Mouse (Mus musculus): Measurements from ENCODE around the gene Fam178b.
"Not testable (repeated sequence)": the region's sequence is repeated elsewhere in the genome, so short reads cannot be mapped to it uniquely, and the experiment has no call there.

Gene Fam178b

DNA sequence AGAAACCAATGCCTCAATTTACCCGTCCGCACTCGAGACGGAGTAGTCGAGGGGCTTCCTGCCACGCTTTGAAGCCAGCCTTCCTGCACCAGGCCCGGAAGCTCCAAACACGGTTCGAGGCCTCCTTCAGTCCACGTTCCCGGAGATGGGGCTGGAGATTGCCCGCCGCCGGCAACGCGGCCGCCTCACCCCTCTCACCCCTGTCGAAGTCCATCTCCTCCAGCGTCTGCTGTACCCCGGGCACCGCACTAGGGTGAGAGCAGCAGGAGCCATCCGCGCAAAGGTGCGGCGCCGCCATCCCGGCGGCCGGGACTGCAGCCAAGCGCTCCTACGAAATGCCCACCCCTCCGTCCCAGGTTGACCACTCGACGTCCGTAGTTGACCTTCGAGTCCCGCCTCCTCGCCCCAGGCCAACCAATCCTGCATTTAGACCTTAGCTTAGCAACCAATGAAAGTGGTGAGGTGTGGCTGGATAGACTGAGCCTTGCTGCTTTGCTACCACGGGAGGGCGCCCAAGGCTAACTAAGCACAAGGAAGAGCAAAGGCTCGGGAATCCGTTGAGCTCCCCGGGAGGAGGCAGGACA, 136.0 kb downstream of the Fam178b start, which contains the start of gene Ankrd39:
TSS of gene Ankrd39 (minus strand) at position 558 of the 584 bp plus-strand sequence.
- DNase-seq (ENCODE audit: low read depth, low spot score) = peak; percentile 99

DNA sequence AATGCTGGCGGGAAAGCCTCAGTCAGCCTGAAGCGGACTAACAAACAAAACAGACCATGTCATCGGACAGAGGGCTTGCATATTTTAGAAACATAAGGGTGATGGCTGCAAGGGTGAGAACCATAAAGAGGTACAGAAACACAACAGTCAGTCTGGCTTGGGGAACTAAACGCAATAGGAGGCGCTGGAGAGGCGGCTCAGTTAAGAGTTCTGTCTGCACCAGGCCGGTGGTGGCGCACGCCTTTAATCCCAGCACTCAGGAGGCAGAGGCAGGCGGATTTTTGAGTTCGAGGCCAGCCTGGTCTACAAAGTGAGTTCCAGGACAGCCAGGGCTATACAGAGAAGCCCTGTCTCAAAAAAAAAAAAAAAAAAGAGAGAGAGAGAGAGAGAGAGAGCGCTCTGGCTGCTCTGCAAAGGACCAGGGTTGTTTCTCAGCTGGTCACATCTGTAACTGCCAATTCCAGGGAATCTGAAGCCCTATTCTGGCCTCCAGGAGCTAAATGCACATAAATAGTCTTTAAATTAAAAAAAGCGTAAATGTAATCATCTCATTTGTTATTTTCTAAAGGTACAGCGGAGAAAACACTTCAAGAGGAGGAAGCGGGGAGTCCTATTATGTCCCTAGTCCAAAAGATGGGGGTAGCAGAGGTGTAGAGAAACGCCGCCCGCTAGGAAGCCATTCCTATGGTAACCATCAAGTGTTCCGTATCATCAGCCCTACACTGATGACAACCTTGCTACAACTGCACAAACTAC, 137.0 kb downstream of the Fam178b start:
- no peak for DNase-seq (ENCODE audit: low read depth, low spot score)

DNA sequence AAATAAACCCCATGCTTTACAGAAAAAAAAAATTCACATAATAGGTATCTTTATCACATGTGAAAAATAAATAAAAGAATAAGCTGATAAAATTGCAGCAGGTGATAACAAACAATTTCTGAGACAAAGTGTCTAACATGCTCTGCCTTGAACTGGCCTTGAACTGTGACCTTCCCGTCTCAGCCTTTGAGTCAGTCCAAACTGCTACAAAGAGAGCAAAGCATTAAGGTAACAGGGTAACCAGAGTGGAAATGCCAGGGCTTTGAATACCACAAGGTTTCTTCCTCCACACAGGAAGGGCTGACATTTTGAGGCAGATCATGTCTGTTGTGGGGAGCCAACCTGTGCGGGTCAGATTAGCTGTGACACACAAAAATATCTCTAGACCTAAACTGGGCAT, 137.6 kb downstream of the Fam178b start:
- no peak for DNase-seq (ENCODE audit: low read depth, low spot score)

DNA sequence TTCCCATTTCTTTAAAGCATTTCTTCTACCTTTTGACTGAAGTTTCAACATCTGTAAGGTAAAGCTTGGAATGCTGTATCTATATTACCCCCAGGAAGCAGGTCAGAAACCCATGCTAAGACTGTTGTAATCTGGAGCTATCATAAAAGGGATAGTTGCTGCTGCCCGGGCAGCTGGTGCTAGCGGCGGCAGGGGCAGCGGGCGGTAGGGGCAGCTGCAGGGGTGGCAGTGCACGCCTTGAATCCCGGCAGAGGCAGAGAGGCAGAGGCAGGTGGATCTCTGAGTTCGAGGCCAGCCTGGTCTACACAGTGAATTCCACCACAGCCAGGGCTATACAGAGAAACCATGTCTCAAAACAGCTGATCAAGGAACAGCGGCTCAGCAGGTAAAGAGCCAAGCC, 140.1 kb downstream of the Fam178b start:
- DNase-seq (ENCODE audit: low read depth, low spot score) = no peak

DNA sequence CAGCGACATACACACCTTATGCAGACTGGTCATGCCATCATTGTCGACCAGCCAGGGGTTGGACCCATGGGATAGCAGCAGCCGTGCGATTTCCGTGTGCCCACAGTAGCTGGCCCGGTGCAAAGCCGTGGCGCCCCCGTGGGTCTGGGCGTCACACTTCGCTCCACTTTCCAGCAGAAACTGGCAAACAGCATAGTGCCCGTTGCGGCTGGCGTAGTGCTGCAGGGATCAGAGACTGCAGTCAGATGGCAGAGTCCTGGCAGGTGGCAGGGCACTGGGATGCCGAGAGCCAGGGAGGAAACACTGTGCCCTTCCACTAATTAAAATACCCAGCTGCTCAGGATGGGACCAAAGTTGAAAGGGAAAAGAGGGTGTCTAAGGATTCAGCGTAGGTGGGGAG, 141.1 kb downstream of the Fam178b start:
- DNase-seq (ENCODE audit: low read depth, low spot score) = no peak

DNA sequence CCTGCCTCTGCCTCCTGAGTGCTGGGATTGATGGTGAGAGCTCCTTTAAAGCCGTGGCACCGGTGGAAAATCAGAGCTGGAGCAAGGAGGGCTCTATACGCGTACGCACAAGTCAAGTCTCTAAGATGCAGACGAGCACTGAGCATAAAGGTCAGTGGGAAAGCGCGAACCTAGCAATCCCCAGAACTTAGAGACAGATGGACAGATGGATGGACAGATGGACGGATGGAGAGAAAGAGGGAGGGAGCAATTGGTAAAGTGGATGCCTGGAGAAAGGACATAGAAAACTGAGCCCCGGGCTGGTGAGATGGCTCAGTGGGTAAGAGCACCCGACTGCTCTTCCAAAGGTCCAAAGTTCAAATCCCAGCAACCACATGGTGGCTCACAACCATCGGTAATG, 142.2 kb downstream of the Fam178b start:
- no peak for DNase-seq (ENCODE audit: low read depth, low spot score)

DNA sequence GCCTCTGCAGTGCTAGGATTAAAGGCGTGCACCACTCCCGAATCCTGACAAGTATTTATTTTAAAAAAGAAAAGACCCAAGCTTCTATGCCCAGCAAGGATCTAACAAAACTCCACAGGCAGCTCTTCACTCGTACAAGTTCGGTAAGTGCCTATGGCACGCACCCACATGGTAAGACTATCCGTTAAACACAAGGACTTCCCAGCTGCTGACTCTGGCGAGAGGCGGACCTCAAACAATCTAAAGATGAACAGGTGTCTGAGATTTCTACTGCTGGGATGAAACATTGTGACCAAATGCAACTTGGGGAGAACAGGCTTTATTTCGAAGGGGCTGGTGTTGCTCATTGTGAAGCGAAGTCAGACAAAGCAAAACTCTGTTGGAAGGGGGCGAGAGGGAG, 142.9 kb downstream of the Fam178b start:
- DNase-seq (ENCODE audit: low read depth, low spot score) = no peak

DNA sequence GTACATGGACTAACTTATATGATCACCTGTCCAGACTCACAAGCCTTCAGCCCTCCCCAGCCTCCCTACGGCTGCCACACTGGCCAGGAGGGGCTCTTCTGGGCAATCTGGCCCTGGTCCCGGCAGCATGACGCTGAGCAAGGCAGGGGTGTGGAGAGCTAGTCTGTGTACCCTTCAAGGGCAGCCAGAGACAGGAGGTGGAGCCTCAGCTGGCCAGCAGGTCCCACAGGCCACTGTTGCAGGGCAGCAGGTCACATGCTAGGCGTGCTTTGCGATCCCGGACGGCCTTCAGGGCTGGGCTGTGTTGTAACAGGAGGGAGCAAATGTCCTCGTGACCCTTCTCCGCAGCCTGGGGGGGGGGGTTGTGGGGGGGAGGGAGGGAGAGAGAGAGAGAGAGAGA, 143.8 kb downstream of the Fam178b start, which contains the start of gene Gm42417:
TSS of gene Gm42417 (minus strand) at position 244 of the 400 bp plus-strand sequence.
- DNase-seq (ENCODE audit: low read depth, low spot score) = no peak

DNA sequence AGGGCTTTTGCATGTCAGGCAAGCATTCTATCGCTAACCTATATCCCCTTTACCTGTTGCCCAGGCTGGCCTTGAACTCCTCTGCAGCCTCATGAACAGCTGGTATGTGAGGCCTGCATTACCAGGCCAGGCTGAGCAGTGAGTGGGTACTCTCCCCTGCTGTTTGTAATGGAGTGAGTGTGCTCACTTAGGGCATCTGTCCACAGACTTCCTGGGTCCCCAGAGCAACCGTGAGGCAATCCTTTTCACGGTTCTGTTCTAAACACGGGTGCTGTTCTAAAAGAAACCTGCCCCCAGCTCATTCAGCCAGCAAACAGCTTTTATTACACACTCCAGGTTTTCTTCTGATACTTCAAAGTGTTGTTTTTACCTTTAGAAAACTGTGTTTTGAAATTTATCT, 144.3 kb downstream of the Fam178b start:
- no peak for DNase-seq (ENCODE audit: low read depth, low spot score)

DNA sequence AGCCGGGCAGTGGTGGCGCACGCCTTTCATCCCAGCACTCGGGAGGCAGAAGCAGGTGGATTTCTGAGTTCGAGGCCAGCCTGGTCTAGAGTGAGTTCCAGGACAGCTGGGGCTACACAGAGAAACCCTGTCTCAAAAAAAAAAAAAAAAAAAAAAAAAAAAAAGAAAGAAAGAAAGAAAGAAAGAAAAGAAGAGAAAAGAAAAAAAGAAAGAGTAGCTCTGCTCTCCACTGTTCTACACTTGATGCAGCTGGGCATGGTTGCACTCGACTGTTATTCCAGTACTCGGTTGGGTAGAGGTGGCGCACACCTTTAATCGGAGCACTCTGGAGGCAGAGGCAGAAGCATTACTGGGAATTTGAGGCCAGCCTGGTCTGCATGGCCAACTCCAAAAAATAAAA, 146.2 kb downstream of the Fam178b start, which contains the start of gene Ankrd23:
TSS of gene Ankrd23 (minus strand) at position 101 of the 400 bp plus-strand sequence.
- not testable (repeated sequence) for DNase-seq (ENCODE audit: low read depth, low spot score)

DNA sequence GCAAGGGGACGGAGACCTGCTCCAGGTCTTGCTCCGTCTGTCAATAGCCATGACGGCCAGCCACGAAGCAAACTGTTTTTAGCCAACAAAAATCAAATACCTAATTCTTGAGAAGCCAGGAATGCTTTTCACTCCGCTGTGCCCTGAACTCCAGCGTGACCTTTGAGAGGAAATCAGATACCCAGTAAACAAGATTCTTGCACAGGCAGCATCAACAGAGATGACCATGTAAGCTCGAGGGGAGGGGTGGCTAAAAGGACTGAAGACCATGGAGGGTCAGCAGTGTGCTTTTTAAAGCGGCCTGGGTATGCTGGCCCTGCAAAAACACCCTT, 146.6 kb downstream of the Fam178b start:
- no peak for DNase-seq (ENCODE audit: low read depth, low spot score)

DNA sequence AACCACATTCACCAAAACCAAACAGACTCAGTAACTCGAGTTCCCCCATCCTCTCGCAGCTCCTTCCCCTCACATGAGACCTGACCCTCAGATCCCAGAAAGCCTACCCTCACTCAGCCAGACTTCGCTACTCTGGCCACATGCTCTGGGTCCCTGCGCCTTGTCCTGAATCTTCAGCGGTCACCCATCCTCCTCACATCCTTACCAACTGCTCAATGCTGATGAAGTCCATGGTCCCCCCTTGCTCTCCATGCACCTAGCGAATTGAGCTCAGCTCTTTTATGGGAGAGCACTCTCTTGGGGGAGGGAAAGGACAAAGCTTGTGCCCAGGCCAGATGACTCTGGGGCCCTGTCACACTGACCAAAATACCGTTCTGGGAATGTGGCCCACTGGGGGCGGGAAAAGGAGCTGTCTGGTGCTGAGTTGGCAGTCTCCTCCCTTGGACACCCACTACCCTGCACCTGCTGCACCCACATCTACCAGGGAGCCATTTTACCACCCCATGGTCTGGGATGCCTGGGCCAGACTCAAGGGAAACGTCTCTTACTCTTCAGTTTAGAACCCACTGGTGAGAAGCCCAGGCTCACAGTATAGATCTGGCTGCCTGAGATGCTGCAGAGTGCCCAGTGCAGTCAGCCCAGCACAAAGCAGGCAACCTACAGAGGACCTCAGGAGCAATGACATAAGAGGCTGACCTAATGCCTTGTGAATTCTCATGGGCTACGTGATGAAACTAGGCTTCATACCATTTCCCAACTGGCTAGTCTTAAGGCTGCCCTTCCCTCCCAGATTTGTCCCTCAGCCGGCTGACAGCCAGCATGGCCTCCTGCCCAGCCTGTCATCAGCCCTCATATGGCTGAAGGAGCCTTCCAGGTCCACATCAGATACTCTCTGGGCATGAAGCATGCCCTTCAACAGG, 147.2 kb downstream of the Fam178b start:
- DNase-seq (ENCODE audit: low read depth, low spot score) = peak; percentile 16

DNA sequence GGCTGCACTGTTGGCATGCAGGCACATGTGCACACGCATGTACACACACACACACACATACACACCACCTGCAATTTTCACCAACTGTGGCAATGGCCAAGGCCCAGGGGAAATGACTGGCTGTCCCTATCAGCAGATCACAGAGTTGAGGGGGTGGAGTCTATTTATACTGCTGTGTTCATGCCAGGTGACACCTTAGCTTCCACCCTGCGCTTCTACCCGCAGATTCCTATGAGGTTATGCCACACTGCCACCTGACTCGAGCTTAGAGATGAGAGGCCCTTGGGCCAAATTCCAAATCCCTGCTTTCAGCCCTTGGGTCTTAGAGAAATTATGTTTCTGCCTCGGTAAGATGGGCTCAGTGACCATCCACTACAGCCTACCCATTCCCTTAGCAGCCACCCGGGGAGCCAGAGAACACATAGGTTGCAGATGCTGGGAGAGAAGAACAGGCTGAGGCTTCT, 148.4 kb downstream of the Fam178b start:
- no peak for DNase-seq (ENCODE audit: low read depth, low spot score)

DNA sequence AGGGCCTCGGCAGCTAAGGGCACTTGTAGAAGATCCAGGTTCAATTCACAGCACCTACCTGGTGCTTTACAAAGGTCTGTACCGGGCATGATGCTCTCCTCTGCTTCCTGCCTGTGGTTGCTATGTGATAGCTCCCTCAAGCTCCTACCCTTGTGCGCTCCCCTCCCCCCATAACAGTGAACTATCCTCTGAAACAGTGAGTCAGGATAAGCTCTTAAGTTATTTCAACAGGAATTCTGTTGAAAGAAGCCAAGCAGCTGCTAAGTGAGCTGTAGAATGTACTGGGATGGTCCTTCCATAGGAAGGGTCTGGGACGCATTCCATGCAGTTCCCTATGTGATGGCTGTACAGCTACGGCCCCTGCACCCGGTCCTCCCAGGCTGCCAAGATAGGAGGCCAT, 149.4 kb downstream of the Fam178b start:
- DNase-seq (ENCODE audit: low read depth, low spot score) = no peak

DNA sequence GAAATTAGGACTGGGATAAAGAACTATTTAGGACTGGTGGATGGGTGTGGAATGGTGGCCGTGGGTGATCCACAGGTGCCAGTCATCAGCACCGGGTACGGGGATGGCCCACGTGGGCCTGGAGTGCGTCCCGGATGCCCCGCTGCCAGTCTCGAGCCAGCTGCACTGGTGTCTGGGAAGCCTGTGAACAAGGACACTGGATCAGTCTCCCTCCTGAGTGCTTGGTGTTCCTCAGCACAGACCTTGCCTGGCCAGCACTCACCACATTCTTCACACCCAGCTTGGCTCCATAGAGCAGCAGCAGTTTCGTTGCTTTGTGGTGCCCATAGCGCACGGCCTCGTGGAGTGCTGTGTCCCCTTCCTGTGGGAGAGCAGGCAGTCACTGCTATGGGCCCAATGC, 151.5 kb downstream of the Fam178b start:
- DNase-seq (ENCODE audit: low read depth, low spot score) = no peak

DNA sequence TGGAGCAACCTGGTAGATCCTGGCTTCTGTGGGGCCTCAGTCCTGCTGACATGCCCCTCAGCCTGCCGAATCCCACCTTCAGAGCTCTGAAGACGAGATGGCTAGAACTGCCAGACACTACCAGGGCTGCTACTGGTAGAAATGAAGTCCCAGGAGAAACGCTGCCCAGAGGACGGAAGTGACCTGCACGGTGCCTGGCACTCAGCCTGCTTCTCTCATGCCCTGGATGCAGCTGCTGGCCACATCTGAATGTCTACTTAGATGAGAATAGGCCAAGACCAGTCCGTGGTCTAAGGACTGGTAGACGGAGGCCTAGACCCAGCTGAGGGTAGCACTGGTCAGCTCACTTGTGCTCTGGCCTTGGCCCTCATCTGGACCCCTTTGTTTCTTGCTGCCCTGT, 152.0 kb downstream of the Fam178b start:
- DNase-seq (ENCODE audit: low read depth, low spot score) = no peak

DNA sequence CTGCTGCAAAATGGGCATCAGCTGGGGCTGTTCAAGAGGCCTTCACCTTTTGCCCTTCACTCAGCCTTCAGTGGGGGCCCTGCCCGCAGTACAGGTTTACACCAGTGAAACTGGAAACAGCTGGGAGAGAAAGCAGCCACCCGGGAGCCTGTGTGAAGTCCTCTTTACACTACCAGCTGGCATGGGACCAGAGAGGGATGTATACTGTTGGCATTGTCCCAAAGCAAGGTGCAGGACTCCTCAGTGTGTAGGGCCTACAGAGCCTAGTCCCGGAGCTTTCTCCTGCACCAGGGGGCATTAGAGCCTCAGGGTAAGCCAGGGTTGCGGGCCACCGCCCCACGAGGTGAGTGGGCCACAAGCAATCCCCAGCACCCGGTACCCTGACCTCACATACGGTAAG, 152.5 kb downstream of the Fam178b start:
- no peak for DNase-seq (ENCODE audit: low read depth, low spot score)

DNA sequence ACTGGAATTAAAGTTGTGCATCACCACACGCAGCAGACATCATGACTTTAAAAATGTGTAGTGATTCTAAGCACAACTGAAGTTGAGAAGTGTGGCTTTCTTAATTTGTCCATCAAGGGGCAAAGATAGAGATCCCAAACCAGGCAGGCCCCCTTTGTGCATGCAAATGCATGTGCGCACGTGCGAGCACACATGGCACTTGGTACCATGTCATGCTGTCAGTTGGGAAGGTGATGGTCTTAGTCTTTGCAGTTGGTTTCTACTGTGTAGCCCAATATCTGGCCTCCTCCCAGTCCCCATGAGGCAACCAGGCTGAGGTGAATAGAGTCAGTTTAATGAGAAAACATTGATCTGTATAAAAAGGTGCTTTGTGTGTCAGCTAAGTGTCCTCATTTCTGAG, 153.1 kb downstream of the Fam178b start:
- DNase-seq (ENCODE audit: low read depth, low spot score) = no peak

DNA sequence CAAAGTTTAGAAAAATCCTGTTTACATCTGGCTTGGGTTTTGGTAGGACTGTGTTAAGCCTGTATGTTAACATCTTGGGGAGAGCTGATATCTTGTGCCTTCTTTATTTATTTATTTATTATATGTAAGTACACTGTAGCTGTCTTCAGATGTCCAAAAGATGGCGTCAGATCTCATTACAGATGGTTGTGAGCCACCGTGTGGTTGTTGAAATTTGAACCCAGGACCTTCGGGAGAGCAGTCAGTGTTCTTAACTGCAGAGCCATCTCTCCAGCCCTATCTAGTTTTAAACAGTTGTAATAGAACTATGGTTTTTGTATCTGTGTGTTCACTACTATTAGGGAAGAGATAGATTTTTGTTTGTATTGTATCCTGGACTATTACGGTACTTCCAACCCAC, 153.7 kb downstream of the Fam178b start:
- DNase-seq (ENCODE audit: low read depth, low spot score) = no peak

DNA sequence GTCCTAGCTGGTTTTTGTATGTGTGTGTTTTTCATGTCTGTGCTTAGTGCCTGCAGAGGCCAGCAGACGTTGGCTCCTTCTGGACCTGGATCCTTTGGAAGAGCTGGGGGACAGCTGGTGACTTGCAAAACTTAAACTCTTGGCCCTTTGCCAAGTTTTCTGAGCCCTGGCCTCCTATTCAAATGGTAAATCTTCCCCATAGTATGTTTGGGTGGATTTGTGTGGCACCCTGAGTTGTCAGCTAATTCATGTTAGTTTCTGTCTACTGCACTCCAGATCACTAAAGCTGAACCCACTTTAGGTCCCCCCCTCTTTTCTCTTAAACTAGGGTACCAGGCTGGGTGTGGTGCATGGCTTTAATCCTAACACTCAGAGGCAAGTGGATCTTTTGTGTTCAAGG, 154.6 kb downstream of the Fam178b start:
- DNase-seq (ENCODE audit: low read depth, low spot score) = no peak

DNA sequence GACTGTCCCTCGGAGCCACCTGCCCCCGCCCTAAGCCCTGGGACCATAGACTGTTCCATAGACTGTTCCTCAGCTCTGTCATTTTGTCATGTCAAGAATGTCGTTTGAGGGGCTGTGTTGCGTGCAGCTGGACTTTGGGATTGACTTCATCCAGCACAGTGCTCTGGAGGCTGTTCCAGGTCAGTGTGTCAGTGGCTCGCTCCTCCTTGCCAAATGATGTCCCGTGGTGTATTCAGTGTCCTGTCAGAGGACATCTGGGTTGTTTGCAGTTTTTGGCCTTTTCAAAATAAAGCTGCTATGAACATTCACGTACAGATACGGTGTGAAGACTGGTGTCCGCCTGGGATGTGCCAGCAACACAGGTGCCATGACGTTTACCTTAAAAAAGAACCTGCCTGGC, 156.1 kb downstream of the Fam178b start:
- DNase-seq (ENCODE audit: low read depth, low spot score) = no peak

DNA sequence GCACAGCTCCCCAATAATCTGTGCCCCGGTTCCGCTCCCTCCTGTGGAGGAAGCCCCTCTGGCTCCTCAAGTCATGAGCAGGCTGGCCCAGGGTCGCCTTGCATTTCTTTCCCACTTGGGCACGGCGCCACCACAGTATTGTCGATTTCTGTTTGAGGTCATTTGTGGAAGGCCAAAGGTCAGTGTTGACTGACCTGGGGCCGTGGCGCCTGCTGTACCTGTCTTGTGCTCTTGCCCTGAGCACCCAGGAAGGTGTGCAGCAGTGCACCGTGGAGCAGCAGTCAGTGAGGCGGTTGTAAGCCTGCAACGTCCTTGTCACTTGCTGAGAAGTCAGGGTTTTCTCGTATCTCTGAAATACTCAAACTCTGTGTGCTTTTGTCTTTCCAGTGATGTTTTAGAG, 157.2 kb downstream of the Fam178b start:
- DNase-seq (ENCODE audit: low read depth, low spot score) = no peak
